Mouse (Mus musculus): ENCODE results near the gene Adgrf5. TPM values are rescaled to one million over a fixed set of nuclear protein-coding genes. Genes with fewer than 3 reads are reported as not detected.
A peak's percentile ranks its signal among the peaks of the same experiment; 100 is the strongest.

Gene Adgrf5
- total RNA-seq, 2 experiments from 2014 or later = 1.4 TPM; not detected in 1

DNA sequence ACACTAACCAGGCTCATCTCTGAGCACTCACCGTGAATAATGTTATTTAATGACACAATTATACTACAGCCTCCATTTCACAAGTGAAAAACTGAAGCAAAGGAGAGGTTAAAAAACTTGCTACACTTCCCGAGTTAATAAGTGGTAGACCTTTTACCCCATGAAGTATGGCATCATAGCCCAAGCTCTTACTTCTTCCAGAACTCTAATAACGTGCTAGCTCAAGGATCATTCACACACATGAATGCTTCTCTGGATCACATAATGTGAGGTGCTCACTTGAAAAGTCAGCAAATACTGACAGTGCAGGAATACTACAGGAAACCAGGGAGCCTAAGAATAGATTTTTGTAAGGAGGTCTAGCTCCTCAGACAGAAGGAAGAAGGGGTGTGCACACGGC lies 12.4 kb downstream of the Adgrf5 start:
- no peak for ATAC-seq (replicated peaks; ENCODE audit: low FRiP score, poor library complexity, severe bottlenecking)

GRCm38 (mm10) chr17:43374020-43374419 lies 13.8 kb downstream of the Adgrf5 start:
- ATAC-seq (replicated peaks; ENCODE audit: low FRiP score, poor library complexity, severe bottlenecking) = no peak

GRCm38 (mm10) chr17:43376527-43376926 lies 16.3 kb downstream of the Adgrf5 start:
- no peak for ATAC-seq (replicated peaks; ENCODE audit: low FRiP score, poor library complexity, severe bottlenecking)

DNA sequence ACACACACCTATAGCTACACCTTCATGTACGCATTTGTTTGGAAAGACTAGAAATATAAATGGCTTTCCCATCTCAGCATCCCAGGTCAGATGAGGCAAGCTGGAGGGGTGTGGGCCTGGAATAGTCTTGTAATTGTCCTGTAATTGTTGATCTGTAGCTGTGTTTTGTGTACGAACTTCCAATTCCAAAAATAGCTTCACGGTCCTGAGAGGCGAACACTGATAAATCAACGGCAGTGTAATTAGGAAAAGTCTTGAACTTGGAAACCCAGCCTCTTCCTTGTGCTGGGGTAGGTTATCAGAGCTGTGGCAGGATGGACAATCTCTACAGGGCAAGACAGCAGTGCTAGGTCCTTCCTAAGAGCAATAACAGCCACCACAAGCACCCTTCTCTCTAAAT lies 18.5 kb downstream of the Adgrf5 start:
- ATAC-seq (replicated peaks; ENCODE audit: low FRiP score, poor library complexity, severe bottlenecking) = no peak

DNA sequence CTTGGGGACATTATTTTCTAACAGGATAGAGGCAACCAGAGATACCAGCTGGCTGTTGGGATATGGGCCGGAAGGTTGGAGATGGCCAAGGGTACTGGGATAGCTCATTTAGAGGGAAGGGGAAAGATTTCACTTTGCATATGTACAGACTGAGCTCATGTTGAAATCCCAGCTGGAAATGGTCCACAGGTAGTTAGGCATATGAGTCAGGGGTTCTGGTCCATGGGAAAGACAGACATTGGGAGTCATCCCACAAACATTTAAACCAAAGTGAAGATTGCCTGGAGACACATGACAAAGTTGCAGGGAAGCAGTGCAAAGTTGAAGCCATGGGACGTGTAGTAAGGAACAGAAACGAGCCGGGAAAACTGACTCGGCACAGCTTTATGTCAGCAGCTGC lies 26.1 kb downstream of the Adgrf5 start:
- ATAC-seq (replicated peaks; ENCODE audit: low FRiP score, poor library complexity, severe bottlenecking) = no peak

GRCm38 (mm10) chr17:43387171-43387570 lies 26.9 kb downstream of the Adgrf5 start:
- ATAC-seq (replicated peaks; ENCODE audit: low FRiP score, poor library complexity, severe bottlenecking) = no peak

- ATAC-seq (replicated peaks; ENCODE audit: low FRiP score, poor library complexity, severe bottlenecking) = no peak
Measured at GRCm38 (mm10) chr17:43389256-43389655, 29.0 kb downstream of the Adgrf5 start.

DNA sequence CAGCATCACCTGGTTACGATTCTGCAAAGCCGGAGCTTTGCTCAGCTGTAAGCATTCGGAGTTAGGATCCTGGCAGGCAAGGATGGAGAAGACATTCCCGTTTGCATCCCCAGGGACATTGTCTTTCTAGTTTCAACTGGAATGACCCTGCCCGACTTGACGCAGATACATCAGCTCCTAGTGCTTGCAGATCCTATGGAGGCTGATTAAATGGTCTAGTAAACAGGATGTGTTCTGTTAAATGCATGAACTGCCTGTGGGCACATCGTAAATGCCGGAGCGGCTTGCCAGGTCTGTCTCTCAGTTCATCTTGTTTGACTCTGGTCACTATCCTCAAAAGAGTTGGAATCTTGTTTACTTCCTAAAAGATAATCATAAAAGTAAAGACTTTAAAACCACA lies 31.9 kb downstream of the Adgrf5 start:
- no peak for ATAC-seq (replicated peaks; ENCODE audit: low FRiP score, poor library complexity, severe bottlenecking)

DNA sequence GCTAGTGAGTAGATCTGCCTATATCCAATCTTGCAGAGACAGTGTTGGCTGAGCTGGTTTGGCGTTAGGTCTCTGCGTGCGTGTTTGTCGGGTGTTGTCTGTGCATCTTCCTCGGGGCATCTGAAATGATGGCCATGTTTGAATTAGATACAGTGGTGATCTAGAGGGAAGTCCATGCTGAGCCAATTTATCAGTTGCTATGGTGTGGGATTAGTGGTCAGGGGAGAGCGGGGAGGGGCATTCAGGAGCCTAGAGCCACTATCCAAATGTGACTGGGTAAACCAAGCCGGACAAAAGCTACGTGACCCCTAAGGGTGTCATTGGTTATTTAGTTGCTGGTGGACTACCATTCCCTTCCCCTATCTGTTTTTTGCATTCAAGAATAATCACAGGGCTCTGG lies 33.4 kb downstream of the Adgrf5 start:
- ATAC-seq (replicated peaks; ENCODE audit: low FRiP score, poor library complexity, severe bottlenecking) = no peak

GRCm38 (mm10) chr17:43395400-43396258 lies 35.4 kb downstream of the Adgrf5 start:
- peak; percentile 77 for ATAC-seq (replicated peaks; ENCODE audit: low FRiP score, poor library complexity, severe bottlenecking)

DNA sequence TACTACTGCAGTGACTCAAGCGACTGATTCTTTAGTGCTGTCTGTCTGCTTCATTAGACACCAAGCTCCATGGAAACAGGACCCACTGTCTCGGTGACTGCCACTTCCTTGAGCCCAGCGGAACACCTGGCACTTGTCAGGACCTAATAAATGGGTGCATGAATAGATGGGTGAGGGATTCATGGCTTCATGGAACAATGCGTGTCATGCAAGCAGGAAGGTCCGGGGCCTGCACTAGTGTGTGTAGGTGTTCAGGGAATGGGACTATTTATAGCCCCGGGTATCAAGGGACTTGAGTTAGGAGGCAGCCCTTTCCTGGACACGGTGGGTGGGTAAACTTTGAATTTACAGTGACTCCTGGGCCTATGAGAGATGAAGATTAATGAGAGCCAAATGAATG lies 38.4 kb downstream of the Adgrf5 start:
- ATAC-seq (replicated peaks; ENCODE audit: low FRiP score, poor library complexity, severe bottlenecking) = no peak

GRCm38 (mm10) chr17:43399151-43399550 lies 38.9 kb downstream of the Adgrf5 start:
- ATAC-seq (replicated peaks; ENCODE audit: low FRiP score, poor library complexity, severe bottlenecking) = no peak

GRCm38 (mm10) chr17:43400483-43400882 lies 40.2 kb downstream of the Adgrf5 start:
- no peak for ATAC-seq (replicated peaks; ENCODE audit: low FRiP score, poor library complexity, severe bottlenecking)

DNA sequence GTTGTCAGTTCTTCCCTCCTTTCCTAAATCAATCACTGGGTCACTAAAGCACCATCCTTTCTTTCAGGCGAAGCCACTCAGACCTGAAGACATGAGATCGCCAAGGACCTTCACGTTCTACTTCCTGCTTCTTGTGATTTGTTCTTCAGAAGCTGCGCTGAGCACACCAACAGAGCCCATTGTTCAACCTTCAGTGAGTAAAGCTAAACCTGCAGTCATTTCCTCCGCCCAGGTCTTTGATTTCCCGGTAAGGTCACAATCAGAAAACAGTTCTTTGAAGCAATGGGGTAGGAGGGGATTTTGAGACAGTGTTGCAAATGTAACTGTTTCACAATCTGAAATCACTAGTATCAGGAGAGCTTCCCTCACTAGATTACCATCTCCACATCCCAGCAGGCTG lies 43.6 kb downstream of the Adgrf5 start:
- ATAC-seq (replicated peaks; ENCODE audit: low FRiP score, poor library complexity, severe bottlenecking) = no peak

GRCm38 (mm10) chr17:43404408-43404807 lies 44.2 kb downstream of the Adgrf5 start:
- no peak for ATAC-seq (replicated peaks; ENCODE audit: low FRiP score, poor library complexity, severe bottlenecking)

- no peak for ATAC-seq (replicated peaks; ENCODE audit: low FRiP score, poor library complexity, severe bottlenecking)
Measured at GRCm38 (mm10) chr17:43406321-43406720, 46.1 kb downstream of the Adgrf5 start.

DNA sequence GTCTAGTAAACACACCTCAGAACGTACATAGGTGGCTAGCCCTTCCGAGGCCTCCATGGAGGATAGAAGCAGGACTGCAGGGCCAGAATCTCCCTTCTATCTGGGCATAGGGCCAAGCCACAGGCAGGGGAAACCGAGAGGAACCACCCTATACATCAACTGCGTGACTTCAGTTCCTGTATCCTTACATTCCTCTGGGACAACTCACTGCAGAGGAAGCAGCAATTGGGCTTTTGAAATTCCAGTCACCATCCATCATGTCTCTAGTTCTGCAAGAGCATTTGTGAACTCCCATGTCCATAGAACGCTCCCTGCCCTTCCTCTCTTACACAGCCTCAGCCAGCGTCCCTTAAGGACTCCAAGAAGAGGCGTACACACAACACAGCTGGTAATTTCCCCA lies 47.3 kb downstream of the Adgrf5 start:
- no peak for ATAC-seq (replicated peaks; ENCODE audit: low FRiP score, poor library complexity, severe bottlenecking)

GRCm38 (mm10) chr17:43413182-43413581 lies 52.9 kb downstream of the Adgrf5 start:
- ATAC-seq (replicated peaks; ENCODE audit: low FRiP score, poor library complexity, severe bottlenecking) = no peak

DNA sequence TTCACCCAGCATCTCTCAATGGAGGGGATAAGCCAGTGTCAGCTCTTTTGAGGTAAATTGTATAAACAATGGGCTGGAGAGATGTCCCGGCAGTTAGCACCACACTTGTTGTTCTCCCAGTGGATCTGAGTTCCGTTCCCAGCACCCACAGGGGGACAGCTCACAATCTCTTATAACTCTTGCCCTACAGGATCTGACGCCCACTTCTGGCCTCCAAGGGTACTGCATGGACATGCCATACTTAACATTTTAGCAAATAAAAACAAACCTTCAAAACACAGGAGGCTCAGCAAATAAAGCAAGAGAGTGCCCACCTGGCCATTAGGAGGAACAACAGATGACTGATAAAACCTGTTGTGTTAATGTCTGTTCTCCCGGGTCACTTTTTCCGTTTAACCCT lies 59.0 kb downstream of the Adgrf5 start:
- ATAC-seq (replicated peaks; ENCODE audit: low FRiP score, poor library complexity, severe bottlenecking) = no peak

DNA sequence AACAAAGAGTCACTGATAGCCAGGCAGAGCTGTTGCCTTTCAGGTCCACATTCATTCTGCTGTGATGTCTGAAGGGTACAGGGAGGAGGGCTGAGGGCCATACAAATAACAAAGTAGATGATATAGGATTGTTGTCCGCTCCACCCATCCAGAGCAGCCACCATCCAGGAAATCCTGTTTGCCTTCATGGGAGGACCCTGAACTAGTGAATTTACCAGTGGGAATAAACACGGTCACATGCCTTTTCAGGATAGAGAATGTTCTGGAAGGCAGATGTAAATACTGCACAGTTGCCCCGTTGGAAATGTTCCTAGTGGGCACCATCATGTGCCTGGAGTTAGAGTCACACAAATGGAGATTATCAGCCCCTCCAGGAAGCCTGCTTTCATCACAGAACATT lies 60.1 kb downstream of the Adgrf5 start:
- ATAC-seq (replicated peaks; ENCODE audit: low FRiP score, poor library complexity, severe bottlenecking) = no peak

DNA sequence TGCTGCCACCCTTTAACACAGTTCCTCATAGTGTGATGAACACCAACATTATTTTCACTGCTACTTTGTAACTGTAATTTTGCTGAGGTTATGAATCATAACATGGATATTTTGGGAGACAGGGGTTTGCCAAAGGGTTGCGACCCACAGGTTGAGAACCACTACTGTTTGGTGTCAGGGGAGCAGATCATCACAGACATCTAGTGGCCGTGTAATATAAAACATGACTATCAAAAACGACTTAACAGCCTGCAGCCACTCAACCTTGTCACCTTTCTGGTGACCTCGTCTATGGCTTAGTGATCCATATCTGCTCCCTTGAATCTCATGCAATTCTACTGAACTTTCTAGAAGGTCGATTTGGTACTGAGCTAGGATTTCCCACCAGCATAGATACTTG lies 63.7 kb downstream of the Adgrf5 start:
- ATAC-seq (replicated peaks; ENCODE audit: low FRiP score, poor library complexity, severe bottlenecking) = no peak

DNA sequence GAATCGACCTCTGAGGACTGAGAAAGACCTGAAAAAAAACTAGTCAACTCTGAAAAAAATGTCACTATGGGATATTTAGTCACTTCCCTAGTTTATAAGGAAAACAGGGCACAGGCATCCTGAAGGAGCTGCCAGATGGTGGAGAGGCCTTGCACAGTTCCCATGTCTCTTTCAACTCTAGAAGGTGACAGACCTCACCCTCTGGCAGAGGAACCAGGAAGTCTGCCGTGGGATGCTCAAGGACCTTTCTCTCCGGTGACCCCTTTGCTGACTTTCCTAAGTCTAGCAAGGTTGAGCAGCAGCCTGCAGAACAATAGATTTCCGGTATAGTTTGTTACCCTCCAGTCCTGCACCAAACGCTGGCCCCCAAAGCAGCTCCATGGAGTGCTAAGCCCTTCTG lies 71.4 kb downstream of the Adgrf5 start:
- no peak for ATAC-seq (replicated peaks; ENCODE audit: low FRiP score, poor library complexity, severe bottlenecking)
